Mouse (Mus musculus): ENCODE data around the gene Klhdc9. TPM values are rescaled to one million over a fixed set of nuclear protein-coding genes. Genes with fewer than 3 reads are reported as not detected.
A peak's percentile ranks its signal among the peaks of the same experiment; 100 is the strongest.
"Not testable (repeated sequence)": the region's sequence is repeated elsewhere in the genome, so short reads cannot be mapped to it uniquely, and the experiment has no call there.

Klhdc9 gene
- polyA plus RNA-seq, 1 experiment: 8.8 TPM

- no peak for TF ChIP-seq CTCF (IDR thresholded peaks at IDR 0.05; ENCODE audit: extremely low read depth, insufficient read depth, low read length)
- TF ChIP-seq POLR2A (IDR thresholded peaks at IDR 0.05; ENCODE audit: extremely low read depth, insufficient read depth, low read length): no peak
- H3K4me1 ChIP-seq (ENCODE audit: control insufficient read depth, insufficient read depth, low read length): peaks cover 4% of the 10 kb centered on the region
- peak overlapping the region; percentile 85; the same call in 1 of the 2 replicates for H3K4me3 ChIP-seq (ENCODE audit: insufficient read depth, low read length)
- H3K27ac ChIP-seq (ENCODE audit: insufficient read depth, low read length): no peak overlapping the region
These were observed 16.5 kb downstream of the Klhdc9 start for GRCm38 (mm10) chr1:171343922-171344677.

GRCm38 (mm10) chr1:171342262-171343207 is 18.1 kb downstream of the Klhdc9 start:
- no peak for TF ChIP-seq POLR2A (IDR thresholded peaks at IDR 0.05; ENCODE audit: extremely low read depth, insufficient read depth, low read length)
- no peak for TF ChIP-seq CTCF (IDR thresholded peaks at IDR 0.05; ENCODE audit: extremely low read depth, insufficient read depth, low read length)
- Histone ChIP-seq H3K4me3 (ENCODE audit: insufficient read depth, low read length) (no peak overlapping the region), H3K4me1 (ENCODE audit: control insufficient read depth, insufficient read depth, low read length) (peaks cover 2% of the 10 kb centered on the region), H3K27ac (ENCODE audit: insufficient read depth, low read length) (no peak overlapping the region)

- Histone ChIP-seq H3K4me3 (ENCODE audit: insufficient read depth, low read length) (peak overlapping the region; percentile 71), H3K27ac (ENCODE audit: insufficient read depth, low read length) (no peak overlapping the region), H3K4me1 (ENCODE audit: control insufficient read depth, insufficient read depth, low read length) (peaks cover 8% of the 10 kb centered on the region)
- TF ChIP-seq CTCF (IDR thresholded peaks at IDR 0.05; ENCODE audit: extremely low read depth, insufficient read depth, low read length) (no peak), POLR2A (IDR thresholded peaks at IDR 0.05; ENCODE audit: extremely low read depth, insufficient read depth, low read length) (no peak)
These were observed 30.4 kb downstream of the Klhdc9 start for GRCm38 (mm10) chr1:171330216-171330560.

- peaks cover 8% of the 10 kb centered on the region for H3K4me1 ChIP-seq (ENCODE audit: control insufficient read depth, insufficient read depth, low read length)
- H3K27ac ChIP-seq (ENCODE audit: insufficient read depth, low read length): no peak overlapping the region
- H3K4me3 ChIP-seq (ENCODE audit: insufficient read depth, low read length): peak overlapping the region; percentile 71
- TF ChIP-seq POLR2A (IDR thresholded peaks at IDR 0.05; ENCODE audit: extremely low read depth, insufficient read depth, low read length) (no peak), CTCF (IDR thresholded peaks at IDR 0.05; ENCODE audit: extremely low read depth, insufficient read depth, low read length) (no peak)
These were observed 31.0 kb downstream of the Klhdc9 start for GRCm38 (mm10) chr1:171329433-171330215.

GRCm38 (mm10) chr1:171328839-171329432 is 31.7 kb downstream of the Klhdc9 start, which contains the start of gene Dedd:
Gene Dedd (plus strand): TSS chr1:171329145.
- peaks cover 8% of the 10 kb centered on the region for H3K4me1 ChIP-seq (ENCODE audit: control insufficient read depth, insufficient read depth, low read length)

GRCm38 (mm10) chr1:171328244-171328643 is 32.4 kb downstream of the Klhdc9 start:
- H3K4me1 ChIP-seq (ENCODE audit: control insufficient read depth, insufficient read depth, low read length): peaks cover 6% of the 10 kb centered on the region
- H3K27ac ChIP-seq (ENCODE audit: insufficient read depth, low read length): peak overlapping the region; percentile 61; the same call in 1 of the 2 replicates
- H3K4me3 ChIP-seq (ENCODE audit: insufficient read depth, low read length): peak overlapping the region; percentile 71
- TF ChIP-seq POLR2A (IDR thresholded peaks at IDR 0.05; ENCODE audit: extremely low read depth, insufficient read depth, low read length) (no peak), CTCF (IDR thresholded peaks at IDR 0.05; ENCODE audit: extremely low read depth, insufficient read depth, low read length) (no peak)

More at GRCm38 (mm10) chr1:171328839-171329432, 31.7 kb downstream of the Klhdc9 start, which contains the start of gene Dedd:
- no peak for TF ChIP-seq CTCF (IDR thresholded peaks at IDR 0.05; ENCODE audit: extremely low read depth, insufficient read depth, low read length)
- peak; percentile 67 for TF ChIP-seq POLR2A (IDR thresholded peaks at IDR 0.05; ENCODE audit: extremely low read depth, insufficient read depth, low read length)
- Histone ChIP-seq H3K4me3 (ENCODE audit: insufficient read depth, low read length) (peak within 1 kb of the TSS; percentile 71), H3K27ac (ENCODE audit: insufficient read depth, low read length) (peak within 1 kb of the TSS; percentile 61)

GRCm38 (mm10) chr1:171326588-171326987 is 34.0 kb downstream of the Klhdc9 start:
- H3K4me3 ChIP-seq (ENCODE audit: insufficient read depth, low read length); H3K27ac ChIP-seq (ENCODE audit: insufficient read depth, low read length); H3K4me1 ChIP-seq (ENCODE audit: control insufficient read depth, insufficient read depth, low read length): not testable (repeated sequence)

- no peak for TF ChIP-seq POLR2A (IDR thresholded peaks at IDR 0.05; ENCODE audit: extremely low read depth, insufficient read depth, low read length)
- no peak for TF ChIP-seq CTCF (IDR thresholded peaks at IDR 0.05; ENCODE audit: extremely low read depth, insufficient read depth, low read length)
These were observed 35.0 kb downstream of the Klhdc9 start for GRCm38 (mm10) chr1:171325571-171325970.

GRCm38 (mm10) chr1:171322012-171322411 is 38.6 kb downstream of the Klhdc9 start:
- Histone ChIP-seq H3K4me1 (ENCODE audit: control insufficient read depth, insufficient read depth, low read length) (no peaks in the 10 kb centered on the region), H3K4me3 (ENCODE audit: insufficient read depth, low read length) (no peak overlapping the region), H3K27ac (ENCODE audit: insufficient read depth, low read length) (no peak overlapping the region)
- TF ChIP-seq POLR2A (IDR thresholded peaks at IDR 0.05; ENCODE audit: extremely low read depth, insufficient read depth, low read length) (no peak), CTCF (IDR thresholded peaks at IDR 0.05; ENCODE audit: extremely low read depth, insufficient read depth, low read length) (no peak)

More at GRCm38 (mm10) chr1:171325571-171325970, 35.0 kb downstream of the Klhdc9 start:
- Histone ChIP-seq H3K27ac (ENCODE audit: insufficient read depth, low read length) (no peak overlapping the region), H3K4me3 (ENCODE audit: insufficient read depth, low read length) (no peak overlapping the region), H3K4me1 (ENCODE audit: control insufficient read depth, insufficient read depth, low read length) (peaks cover 4% of the 10 kb centered on the region)
